Mouse (Mus musculus) heart, embryonic 16.5 days (tissue): Measurements from ENCODE around the gene Zc3hav1l. TPM values are rescaled to one million over a fixed set of nuclear protein-coding genes. Genes with fewer than 3 reads are reported as not detected.

Experiments used
- ATAC-seq: fragments of 200-750 bp; cut with Nextera tagmentation; replicated peaks from 2 replicates; pipeline ENCODE4 v1.8.0; 2017; ENCODE audit warnings: moderate number of reproducible peaks; ENCODE audit not compliant: insufficient read depth, low FRiP score; ENCODE audit errors: extremely low read depth
- H3K27ac ChIP-seq: fragments of 300-500 bp; sonication (generic); 2 replicates; pipeline ENCODE4 v1.5.1; 2014; ENCODE audit warnings: mild to moderate bottlenecking, low read length, control low read depth, moderate library complexity
- H3K27me3 ChIP-seq: fragments of 300-500 bp; sonication (generic); 2 replicates; pipeline ENCODE4 v1.6.1; 2014; ENCODE audit warnings: low read length, mixed read lengths; ENCODE audit not compliant: control insufficient read depth, insufficient read depth
- H3K36me3 ChIP-seq: fragments of 300-500 bp; sonication (generic); 2 replicates; pipeline ENCODE4 v1.6.1; 2014; ENCODE audit not compliant: control insufficient read depth, insufficient read depth
- H3K4me1 ChIP-seq: fragments of 300-500 bp; sonication (generic); 2 replicates; pipeline ENCODE4 v1.6.1; 2014; ENCODE audit warnings: low read length, mixed read lengths; ENCODE audit not compliant: control insufficient read depth, insufficient read depth
- H3K4me2 ChIP-seq: fragments of 300-500 bp; sonication (generic); 2 replicates; pipeline ENCODE4 v1.6.1; 2014; ENCODE audit warnings: low read depth, mild to moderate bottlenecking, control low read depth, low read length
- H3K4me3 ChIP-seq: fragments of 300-500 bp; sonication (generic); 2 replicates; pipeline ENCODE4 v1.5.1; 2014; ENCODE audit warnings: mild to moderate bottlenecking, control low read depth, low read length
- H3K9ac ChIP-seq: fragments of 300-500 bp; sonication (generic); 2 replicates; pipeline ENCODE4 v1.6.1; 2014; ENCODE audit warnings: low read length, control low read depth
- H3K9me3 ChIP-seq: fragments of 300-500 bp; sonication (generic); replicated peaks from 2 replicates; pipeline ENCODE4 v1.6.1; 2016; ENCODE audit warnings: low read length; ENCODE audit not compliant: control insufficient read depth
- WGBS: fragments of 180-500 bp; shearing (Covaris S2); extraction: QIAGEN DNeasy Blood & Tissue Kit; methylation state at CpG from one replicate; pipeline ENCODE4 v1.1.7; 2014; 5-methylcytosine and 5-hydroxymethylcytosine counted together
- polyA plus RNA-seq: library from polyadenylated mRNA; unstranded; fragments of >200 nt; fragmentation: Nextera tagmentation; extraction: Ambion mirVana; gene quantifications from 2 replicates; pipeline ENCODE4 v1.2.1, GENCODE M21; 2015

Gene Zc3hav1l
- polyA plus RNA-seq, 1 experiment from 2014 or later = 5.2 TPM

- ATAC-seq = no peak
Observed at GRCm38 (mm10) chr6:38256793-38257192, 42.3 kb downstream of the Zc3hav1l start.

GRCm38 (mm10) chr6:38255794-38256193, 43.3 kb downstream of the Zc3hav1l start:
- WGBS = 68% methylated on average over 2 of the region's 2 CpGs
- Histone ChIP-seq H3K27me3 (no peaks in the 10 kb centered on the region), H3K9me3 (peaks cover 2% of the 10 kb centered on the region; the same call in 1 of the 2 replicates), H3K4me1 (0 out of 2 replicates have a peak, but pooled peaks cover 7% of the 10 kb centered on the region), H3K4me3 (no peak overlapping the region), H3K9ac (no peak overlapping the region), H3K4me2 (no peak overlapping the region), H3K36me3 (no peaks in the 10 kb centered on the region), H3K27ac (no peak overlapping the region)
- no peak for ATAC-seq

More at GRCm38 (mm10) chr6:38256793-38257192, 42.3 kb downstream of the Zc3hav1l start:
- H3K9me3 ChIP-seq = peaks cover 2% of the 10 kb centered on the region; the same call in 1 of the 2 replicates
- no peak overlapping the region for H3K9ac ChIP-seq
- WGBS = 65% methylated on average over 4 of the region's 4 CpGs
- H3K27ac ChIP-seq = no peak overlapping the region
- H3K36me3 ChIP-seq = no peaks in the 10 kb centered on the region
- 0 out of 2 replicates have a peak, but pooled peaks cover 7% of the 10 kb centered on the region for H3K4me1 ChIP-seq
- H3K4me3 ChIP-seq = no peak overlapping the region
- no peak overlapping the region for H3K4me2 ChIP-seq
- no peaks in the 10 kb centered on the region for H3K27me3 ChIP-seq

GRCm38 (mm10) chr6:38253736-38254641, 45.1 kb downstream of the Zc3hav1l start, which contains the start of gene D630045J12Rik:
TSS of gene D630045J12Rik (minus strand) at chr6:38254009.
- peak within 1 kb of the TSS; percentile 36 for H3K27ac ChIP-seq
- under 1% methylated on average over 86 of the region's 118 CpGs for WGBS

GRCm38 (mm10) chr6:38252766-38253735, 46.0 kb downstream of the Zc3hav1l start:
- 0 out of 2 replicates have a peak, but pooled peaks cover 7% of the 10 kb centered on the region for H3K4me1 ChIP-seq
- no peak overlapping the region; the same call in 1 of the 2 replicates for H3K27ac ChIP-seq
- peak overlapping the region; percentile 89 for H3K9ac ChIP-seq
- WGBS = 21% methylated on average over 19 of the region's 19 CpGs
- H3K4me3 ChIP-seq = peak overlapping the region; percentile 88
- H3K4me2 ChIP-seq = peak overlapping the region; percentile 95
- no peaks in the 10 kb centered on the region for H3K36me3 ChIP-seq
- peak; percentile 5; the same call in 1 of the 2 replicates for ATAC-seq
- no peaks in the 10 kb centered on the region for H3K9me3 ChIP-seq
- no peaks in the 10 kb centered on the region for H3K27me3 ChIP-seq

More at GRCm38 (mm10) chr6:38253736-38254641, 45.1 kb downstream of the Zc3hav1l start, which contains the start of gene D630045J12Rik:
- no peaks in the 10 kb centered on the region for H3K36me3 ChIP-seq
- no peaks in the 10 kb centered on the region for H3K27me3 ChIP-seq
- H3K4me1 ChIP-seq = 0 out of 2 replicates have a peak, but pooled peaks cover 7% of the 10 kb centered on the region
- ATAC-seq = peak; percentile 95
- H3K4me2 ChIP-seq = peak within 1 kb of the TSS; percentile 95
- no peaks in the 10 kb centered on the region for H3K9me3 ChIP-seq
- H3K9ac ChIP-seq = peak within 1 kb of the TSS; percentile 89
- peak within 1 kb of the TSS; percentile 88 for H3K4me3 ChIP-seq

- Histone ChIP-seq H3K27ac (no peak overlapping the region), H3K4me3 (no peak overlapping the region), H3K4me2 (no peak overlapping the region), H3K4me1 (0 out of 2 replicates have a peak, but pooled peaks cover 7% of the 10 kb centered on the region), H3K27me3 (no peaks in the 10 kb centered on the region), H3K36me3 (no peaks in the 10 kb centered on the region), H3K9ac (no peak overlapping the region), H3K9me3 (no peaks in the 10 kb centered on the region)
- no peak for ATAC-seq
- 84% methylated on average over 10 of the region's 10 CpGs for WGBS
Observed at GRCm38 (mm10) chr6:38252139-38252538, 46.9 kb downstream of the Zc3hav1l start.

- no peak overlapping the region for H3K9ac ChIP-seq
- 0 out of 2 replicates have a peak, but pooled peaks cover 7% of the 10 kb centered on the region for H3K4me1 ChIP-seq
- no peak overlapping the region for H3K4me3 ChIP-seq
- no peaks in the 10 kb centered on the region for H3K27me3 ChIP-seq
- no peak overlapping the region for H3K27ac ChIP-seq
- H3K9me3 ChIP-seq = no peaks in the 10 kb centered on the region
- H3K4me2 ChIP-seq = no peak overlapping the region
- ATAC-seq = no peak
- WGBS = 57% methylated on average over 4 of the region's 4 CpGs
- no peaks in the 10 kb centered on the region for H3K36me3 ChIP-seq
Observed at GRCm38 (mm10) chr6:38251464-38251863, 47.6 kb downstream of the Zc3hav1l start.

- no peaks in the 10 kb centered on the region for H3K9me3 ChIP-seq
- H3K36me3 ChIP-seq = no peaks in the 10 kb centered on the region
- H3K4me3 ChIP-seq = no peak overlapping the region
- H3K4me2 ChIP-seq = no peak overlapping the region
- peaks cover 8% of the 10 kb centered on the region for H3K4me1 ChIP-seq
- no peak for ATAC-seq
- WGBS = 79% methylated on average over 4 of the region's 4 CpGs
- no peaks in the 10 kb centered on the region for H3K27me3 ChIP-seq
- no peak overlapping the region for H3K27ac ChIP-seq
- H3K9ac ChIP-seq = no peak overlapping the region
Observed at GRCm38 (mm10) chr6:38247362-38247761, 51.7 kb downstream of the Zc3hav1l start.

- 82% methylated on average over 3 of the region's 3 CpGs for WGBS
- Histone ChIP-seq H3K4me1 (peaks cover 9% of the 10 kb centered on the region), H3K4me3 (no peak overlapping the region), H3K9ac (no peak overlapping the region), H3K4me2 (no peak overlapping the region), H3K36me3 (no peaks in the 10 kb centered on the region), H3K27me3 (no peaks in the 10 kb centered on the region), H3K9me3 (no peaks in the 10 kb centered on the region), H3K27ac (no peak overlapping the region)
- ATAC-seq = no peak
Observed at GRCm38 (mm10) chr6:38244806-38245205, 54.3 kb downstream of the Zc3hav1l start.
